ENCODE assay signal across 14 mouse cellular contexts in the genomic region with DNA sequence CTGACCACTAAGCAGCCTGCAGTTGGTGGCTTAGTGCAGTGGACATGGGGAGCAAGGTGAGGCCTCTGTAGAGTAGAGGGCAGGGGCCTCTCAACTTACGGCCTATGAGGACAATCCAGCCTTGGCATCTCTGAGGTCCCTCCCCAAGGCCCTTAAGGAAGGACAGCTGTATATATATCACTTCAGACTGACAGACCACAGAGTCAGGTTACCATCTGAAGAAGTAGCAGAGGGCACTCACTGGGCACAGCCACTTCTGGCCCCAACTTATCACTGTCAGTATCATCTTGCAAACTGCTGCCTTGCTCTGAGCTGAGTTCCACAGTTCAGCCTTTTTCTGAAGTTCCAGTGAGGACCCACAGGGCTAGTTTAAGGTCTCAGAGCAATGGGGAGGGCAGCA. TPM values are rescaled to one million over a fixed set of nuclear protein-coding genes. Genes with fewer than 3 reads are reported as not detected.
DNase-seq lines count a peak whose midpoint lies in the region; ATAC-seq and TF ChIP-seq lines count a peak whose summit lies in the region.
"Had no signal": no experiment of that assay in that cellular context is flagged by ENCODE, and none has a peak within 500 bp of the region (broad histone marks: within the 10 kb centered on the region; RNA-seq: fewer than 3 reads in every experiment).

No protein-coding gene starts in this region.

- TF ChIP-seq EP300 in heart, adult 2 months (IDR thresholded peaks at IDR 0.05; ENCODE audit: insufficient read depth, low read depth, low read length), result no peak

- peaks cover 42% of the 10 kb centered on the region for H3K36me3 ChIP-seq in forebrain, embryonic 13.5 days (ENCODE audit: poor library complexity, severe bottlenecking)
- H3K36me3 ChIP-seq in forebrain, postnatal 0 days (ENCODE audit: insufficient read depth), result peaks cover 12% of the 10 kb centered on the region; the same call in 1 of the 2 replicates
- H3K36me3 ChIP-seq in kidney, embryonic 14.5 days (ENCODE audit: control insufficient read depth, insufficient read depth, low read length), result peaks cover 7% of the 10 kb centered on the region; the same call in 1 of the 2 replicates
- no peaks in the 10 kb centered on the region for H3K36me3 ChIP-seq in hindbrain, postnatal 0 days (ENCODE audit: insufficient read depth, low read length)
- H3K36me3 ChIP-seq in neural tube, embryonic 13.5 days, result peaks cover 35% of the 10 kb centered on the region
- H3K36me3 ChIP-seq in heart, adult 2 months (ENCODE audit: control insufficient read depth, insufficient read depth, low read length), result no peaks in the 10 kb centered on the region
- H3K36me3 ChIP-seq: heart, embryonic 15.5 days had no signal

- no peaks in the 10 kb centered on the region for H3K27me3 ChIP-seq in forebrain, embryonic 13.5 days
- H3K27me3 ChIP-seq in forebrain, postnatal 0 days (ENCODE audit: insufficient read depth, low read length), result no peaks in the 10 kb centered on the region
- H3K27me3 ChIP-seq in kidney, embryonic 14.5 days (ENCODE audit: control insufficient read depth, insufficient read depth, low read length), result no peaks in the 10 kb centered on the region
- no peaks in the 10 kb centered on the region for H3K27me3 ChIP-seq in hindbrain, postnatal 0 days (ENCODE audit: insufficient read depth, low read length)
- no peaks in the 10 kb centered on the region for H3K27me3 ChIP-seq in neural tube, embryonic 13.5 days
- H3K27me3 ChIP-seq in heart, adult 2 months (ENCODE audit: control insufficient read depth, insufficient read depth, low read length), result no peaks in the 10 kb centered on the region
- H3K27me3 ChIP-seq: stomach, embryonic 15.5 days had no signal

- peak overlapping the region; percentile 30 for H3K9ac ChIP-seq in forebrain, embryonic 13.5 days
- no peak overlapping the region for H3K9ac ChIP-seq in forebrain, postnatal 0 days
- no peak overlapping the region for H3K9ac ChIP-seq in kidney, embryonic 14.5 days (ENCODE audit: low read depth, low read length)
- H3K9ac ChIP-seq in hindbrain, postnatal 0 days (replicated peaks; ENCODE audit: low read length), result no peak overlapping the region
- H3K9ac ChIP-seq in neural tube, embryonic 13.5 days, result peak overlapping the region; percentile 19; the same call in 1 of the 2 replicates
- H3K9ac ChIP-seq in heart, adult 2 months (ENCODE audit: low read depth, low read length), result no peak overlapping the region
- H3K9ac ChIP-seq: heart, embryonic 15.5 days; stomach, embryonic 15.5 days had no signal

- H3K4me1 ChIP-seq in forebrain, embryonic 13.5 days, result peaks cover 59% of the 10 kb centered on the region
- peaks cover 17% of the 10 kb centered on the region for H3K4me1 ChIP-seq in forebrain, postnatal 0 days (ENCODE audit: insufficient read depth)
- H3K4me1 ChIP-seq in kidney, embryonic 14.5 days (ENCODE audit: control insufficient read depth, insufficient read depth, low read length), result peaks cover 48% of the 10 kb centered on the region
- H3K4me1 ChIP-seq in hindbrain, postnatal 0 days (ENCODE audit: insufficient read depth, low read length), result peaks cover 18% of the 10 kb centered on the region; the same call in 1 of the 2 replicates
- H3K4me1 ChIP-seq in neural tube, embryonic 13.5 days (replicated peaks), result peaks cover 65% of the 10 kb centered on the region
- peaks cover 4% of the 10 kb centered on the region for H3K4me1 ChIP-seq in heart, adult 2 months (ENCODE audit: control insufficient read depth, insufficient read depth, low read length)

- peaks cover 3% of the 10 kb centered on the region for H3K79me2 ChIP-seq in heart, adult 2 months (replicated peaks; ENCODE audit: control insufficient read depth, insufficient read depth, low read length)

- H3K27ac ChIP-seq in forebrain, embryonic 13.5 days, result no peak overlapping the region
- H3K27ac ChIP-seq in forebrain, postnatal 0 days (ENCODE audit: low read depth, low read length), result no peak overlapping the region
- H3K27ac ChIP-seq in kidney, embryonic 14.5 days (ENCODE audit: low read depth, low read length), result no peak overlapping the region
- peak overlapping the region; percentile 54; the same call in 1 of the 2 replicates for H3K27ac ChIP-seq in hindbrain, postnatal 0 days
- H3K27ac ChIP-seq in neural tube, embryonic 13.5 days (replicated peaks), result peak overlapping the region; percentile 53
- no peak overlapping the region for H3K27ac ChIP-seq in heart, adult 2 months
- H3K27ac ChIP-seq: heart, embryonic 15.5 days; stomach, embryonic 15.5 days had no signal

- TF ChIP-seq CTCF in forebrain, postnatal 0 days (IDR thresholded peaks at IDR 0.05; ENCODE audit: low read depth), result no peak
- TF ChIP-seq CTCF in hindbrain, postnatal 0 days (IDR thresholded peaks at IDR 0.05; ENCODE audit: low read depth), result no peak
- TF ChIP-seq CTCF in heart, adult 2 months (IDR thresholded peaks at IDR 0.05), result no peak

- TF ChIP-seq POLR2A in heart, adult 2 months (IDR thresholded peaks at IDR 0.05; ENCODE audit: insufficient read depth, low read depth, low read length), result no peak

- no peak overlapping the region for H3K4me3 ChIP-seq in forebrain, embryonic 13.5 days
- no peak overlapping the region for H3K4me3 ChIP-seq in forebrain, postnatal 0 days (ENCODE audit: low read depth, low read length)
- no peak overlapping the region for H3K4me3 ChIP-seq in kidney, embryonic 14.5 days (ENCODE audit: low read length)
- no peak overlapping the region for H3K4me3 ChIP-seq in hindbrain, postnatal 0 days (ENCODE audit: low read length)
- H3K4me3 ChIP-seq in neural tube, embryonic 13.5 days, result no peak overlapping the region
- no peak overlapping the region for H3K4me3 ChIP-seq in heart, adult 2 months
- H3K4me3 ChIP-seq: heart, embryonic 15.5 days; stomach, embryonic 15.5 days had no signal

- DNase-seq in forebrain, postnatal 0 days, result no peak
- no peak for DNase-seq in kidney, adult 9 months
- DNase-seq in hindbrain, postnatal 0 days (ENCODE audit: low spot score), result no peak
- DNase-seq in heart, adult 2 months, result no peak
- DNase-seq: cerebellum, adult 8-10 months; lung, adult 18-20 months; thymus, postnatal 14 days had no signal

- intact Hi-C loops in heart, adult 2 months (cut with DNase I), result no loop called here

- ATAC-seq in forebrain, embryonic 13.5 days, result no peak
- ATAC-seq in forebrain, postnatal 0 days, result no peak
- peak; percentile 58 for ATAC-seq in kidney, embryonic 14.5 days (ENCODE audit: low FRiP score, low TSS enrichment)
- ATAC-seq in hindbrain, postnatal 0 days, result no peak
- ATAC-seq in neural tube, embryonic 13.5 days (ENCODE audit: low read depth), result no peak
- ATAC-seq in frontal cortex, adult (ENCODE audit: low TSS enrichment), result no peak

- H3K9me3 ChIP-seq in forebrain, embryonic 13.5 days (replicated peaks), result 0 out of 2 replicates have a peak, but pooled peaks cover 10% of the 10 kb centered on the region
- no peaks in the 10 kb centered on the region for H3K9me3 ChIP-seq in forebrain, postnatal 0 days (ENCODE audit: low read length)
- no peaks in the 10 kb centered on the region for H3K9me3 ChIP-seq in kidney, embryonic 14.5 days (ENCODE audit: control insufficient read depth, low read length)
- H3K9me3 ChIP-seq in hindbrain, postnatal 0 days (ENCODE audit: low read length), result no peaks in the 10 kb centered on the region
- H3K9me3 ChIP-seq in neural tube, embryonic 13.5 days, result no peaks in the 10 kb centered on the region
- H3K9me3 ChIP-seq: heart, embryonic 15.5 days; stomach, embryonic 15.5 days had no signal

- no peak overlapping the region for H3K4me2 ChIP-seq in forebrain, embryonic 13.5 days
- H3K4me2 ChIP-seq in forebrain, postnatal 0 days (ENCODE audit: low read depth), result no peak overlapping the region
- no peak overlapping the region for H3K4me2 ChIP-seq in kidney, embryonic 14.5 days (replicated peaks; ENCODE audit: low read depth, low read length)
- H3K4me2 ChIP-seq in hindbrain, postnatal 0 days (ENCODE audit: low read depth, low read length), result no peak overlapping the region
- no peak overlapping the region for H3K4me2 ChIP-seq in neural tube, embryonic 13.5 days
- H3K4me2 ChIP-seq: heart, embryonic 15.5 days; stomach, embryonic 15.5 days had no signal

- WGBS in forebrain, embryonic 13.5 days, result 91% methylated on average over 1 of the region's 1 CpGs
- WGBS in forebrain, postnatal 0 days, result 74% methylated on average over 1 of the region's 1 CpGs
- 59% methylated on average over 1 of the region's 1 CpGs for WGBS in kidney, embryonic 14.5 days
- WGBS in hindbrain, postnatal 0 days, result 79% methylated on average over 1 of the region's 1 CpGs
- WGBS in neural tube, embryonic 13.5 days, result 57% methylated on average over 1 of the region's 1 CpGs
- WGBS in heart, adult 2 months, result 88% methylated on average over 1 of the region's 1 CpGs

RNA-seq across cellular contexts. Expression of a gene that starts 27.4 kb away (rescaled TPM):
- polyA plus RNA-seq in forebrain, embryonic 13.5 days (2015; fragmentation: Nextera tagmentation; extraction: Ambion mirVana), result 24.7 and 27.6 TPM in 2 replicates
- total RNA-seq in forebrain, postnatal 0 days (2014; rRNA removed), result 72.2 and 96.4 TPM in 2 replicates
- polyA plus RNA-seq in forebrain, postnatal 0 days (2015; fragmentation: Nextera tagmentation; extraction: Ambion mirVana), result 34.1 and 39.9 TPM in 2 replicates
- polyA plus RNA-seq in kidney, embryonic 14.5 days (2014; fragmentation: Nextera tagmentation; extraction: Ambion mirVana), result 17.3 and 18.7 TPM in 2 replicates
- total RNA-seq in hindbrain, postnatal 0 days (2014; rRNA removed), result 139 and 147 TPM in 2 replicates
- polyA plus RNA-seq in hindbrain, postnatal 0 days (2015; fragmentation: Nextera tagmentation; extraction: Ambion mirVana), result 33.7 and 36.5 TPM in 2 replicates
- 41.4 and 49.6 TPM in 2 replicates for polyA plus RNA-seq in neural tube, embryonic 13.5 days (2015; fragmentation: Nextera tagmentation; extraction: Ambion mirVana)
- 10 to 100 TPM; 54.6 to 83.7 TPM for total RNA-seq in heart, adult 2 months (2021)
- polyA plus RNA-seq in heart, adult 2 months (2012; rRNA removed), result 27.4 and 28.7 TPM in 2 replicates
- total RNA-seq: granulocyte monocyte progenitor cell, adult 5-6 weeks had no signal

Comparison
In these comparisons a context has a peak if more than half of its experiments do, and no peak if none do; other contexts are left out.
1. H3K9ac ChIP-seq: peak in forebrain, embryonic 13.5 days (single experiment) and neural tube, embryonic 13.5 days (single experiment); none in forebrain, postnatal 0 days (single experiment), kidney, embryonic 14.5 days (single experiment), hindbrain, postnatal 0 days (single experiment) and heart, adult 2 months (single experiment).
2. H3K27ac ChIP-seq: peak in hindbrain, postnatal 0 days (single experiment) and neural tube, embryonic 13.5 days (single experiment); none in forebrain, embryonic 13.5 days (single experiment), forebrain, postnatal 0 days (single experiment), kidney, embryonic 14.5 days (single experiment) and heart, adult 2 months (single experiment).